ENCODE assay signal across 21 mouse cellular contexts in the genomic region with DNA sequence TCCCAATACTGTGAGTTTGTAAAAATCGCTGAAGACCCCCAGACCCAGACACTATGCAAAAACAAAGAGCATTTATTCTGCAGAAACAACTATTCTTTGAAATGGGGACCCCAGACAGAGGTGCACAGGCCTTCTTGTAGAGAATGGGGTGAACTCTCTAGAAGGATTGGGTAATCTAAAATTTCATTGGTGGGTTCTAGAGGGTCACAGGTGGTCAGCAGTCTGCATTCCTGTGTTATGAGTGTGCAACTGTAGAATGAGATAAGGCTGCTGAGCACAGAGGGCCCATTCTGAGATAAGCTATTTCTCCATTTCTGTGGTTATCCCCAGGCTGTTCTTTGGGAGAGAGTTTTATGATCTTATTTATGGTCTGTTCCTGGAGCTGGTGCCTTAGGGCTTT. TPM values are rescaled to one million over a fixed set of nuclear protein-coding genes. Genes with fewer than 3 reads are reported as not detected.
DNase-seq lines count a peak whose midpoint lies in the region; ATAC-seq and TF ChIP-seq lines count a peak whose summit lies in the region.
"Had no signal": no experiment of that assay in that cellular context is flagged by ENCODE, and none has a peak within 500 bp of the region (broad histone marks: within the 10 kb centered on the region; RNA-seq: fewer than 3 reads in every experiment).

No protein-coding gene starts in this region.

- peaks cover 18% of the 10 kb centered on the region for H3K9me3 ChIP-seq in E14TG2a.4 (ENCODE audit: low read length)
- no peaks in the 10 kb centered on the region for H3K9me3 ChIP-seq in liver, embryonic 15.5 days (replicated peaks)
- H3K9me3 ChIP-seq in kidney, embryonic 15.5 days (replicated peaks), result no peaks in the 10 kb centered on the region
- H3K9me3 ChIP-seq: embryonic facial prominence, embryonic 12.5 days; hindbrain, embryonic 13.5 days; neural tube, embryonic 12.5 days had no signal

- peak; percentile 64 for ATAC-seq in common myeloid progenitor, adult 5-6 weeks (replicated peaks; ENCODE audit: low read depth, poor library complexity, severe bottlenecking)
- peak; percentile 73; the same call in 1 of the 2 replicates for ATAC-seq in liver, embryonic 15.5 days (ENCODE audit: insufficient read depth)
- ATAC-seq in kidney, embryonic 15.5 days (replicated peaks; ENCODE audit: low FRiP score), result no peak
- ATAC-seq: CD4-positive, CD25-positive, alpha-beta regulatory T cell, adult 4 months had no signal

- H3K4me3 ChIP-seq in E14TG2a.4 (replicated peaks; ENCODE audit: low read length), result peak overlapping the region; percentile 73
- no peak overlapping the region for H3K4me3 ChIP-seq in liver, embryonic 15.5 days (replicated peaks)
- no peak overlapping the region for H3K4me3 ChIP-seq in kidney, embryonic 15.5 days (replicated peaks)
- H3K4me3 ChIP-seq: embryonic facial prominence, embryonic 12.5 days; heart, adult 2 months; hindbrain, embryonic 13.5 days; neural tube, embryonic 12.5 days had no signal

- no peaks in the 10 kb centered on the region for H3K27me3 ChIP-seq in E14TG2a.4 (ENCODE audit: insufficient read depth, low read length)
- H3K27me3 ChIP-seq in liver, embryonic 15.5 days, result no peaks in the 10 kb centered on the region
- H3K27me3 ChIP-seq in kidney, embryonic 15.5 days, result no peaks in the 10 kb centered on the region
- H3K27me3 ChIP-seq: embryonic facial prominence, embryonic 12.5 days; hindbrain, embryonic 13.5 days; neural tube, embryonic 12.5 days had no signal

- WGBS in liver, embryonic 15.5 days (ENCODE audit: insufficient replicate concordance), result 37% methylated on average over 1 of the region's 1 CpGs
- 78% methylated on average over 1 of the region's 1 CpGs for WGBS in kidney, embryonic 15.5 days

- 0 out of 2 replicates have a peak overlapping the region, but pooled peaks have one; percentile 11 for H3K27ac ChIP-seq in liver, embryonic 15.5 days (replicated peaks)
- H3K27ac ChIP-seq in kidney, embryonic 15.5 days, result no peak overlapping the region
- H3K27ac ChIP-seq: embryonic facial prominence, embryonic 12.5 days; heart, adult 2 months; hindbrain, embryonic 13.5 days; neural tube, embryonic 12.5 days had no signal

- peaks cover 36% of the 10 kb centered on the region for H3K36me3 ChIP-seq in E14TG2a.4 (ENCODE audit: insufficient read depth, low read length)
- H3K36me3 ChIP-seq in liver, embryonic 15.5 days (replicated peaks), result no peaks in the 10 kb centered on the region
- no peaks in the 10 kb centered on the region for H3K36me3 ChIP-seq in kidney, embryonic 15.5 days
- H3K36me3 ChIP-seq: embryonic facial prominence, embryonic 12.5 days; hindbrain, embryonic 13.5 days; neural tube, embryonic 12.5 days had no signal

- H3K4me2 ChIP-seq in liver, embryonic 15.5 days, result no peak overlapping the region
- no peak overlapping the region for H3K4me2 ChIP-seq in kidney, embryonic 15.5 days
- H3K4me2 ChIP-seq: embryonic facial prominence, embryonic 12.5 days; hindbrain, embryonic 13.5 days; midbrain, embryonic 11.5 days; neural tube, embryonic 12.5 days had no signal

- peaks cover 59% of the 10 kb centered on the region for H3K4me1 ChIP-seq in E14TG2a.4 (replicated peaks; ENCODE audit: low read depth, low read length)
- H3K4me1 ChIP-seq in liver, embryonic 15.5 days (replicated peaks), result peaks cover 17% of the 10 kb centered on the region
- 0 out of 2 replicates have a peak, but pooled peaks cover 4% of the 10 kb centered on the region for H3K4me1 ChIP-seq in kidney, embryonic 15.5 days
- H3K4me1 ChIP-seq: embryonic facial prominence, embryonic 12.5 days; hindbrain, embryonic 13.5 days; neural tube, embryonic 12.5 days had no signal

- no peak overlapping the region for H3K9ac ChIP-seq in liver, embryonic 15.5 days
- H3K9ac ChIP-seq in kidney, embryonic 15.5 days, result no peak overlapping the region
- H3K9ac ChIP-seq: embryonic facial prominence, embryonic 12.5 days; hindbrain, embryonic 13.5 days; neural tube, embryonic 12.5 days had no signal

- DNase-seq in 416B (ENCODE audit: low read depth), result peak; percentile 91
- no peak for DNase-seq in embryo, embryonic 10 days (ENCODE audit: low spot score)
- no peak for DNase-seq in urinary bladder, postnatal 25 days (ENCODE audit: low spot score)
- DNase-seq in yolk sac, embryonic 10.5 days (ENCODE audit: low spot score), result no peak
- DNase-seq: cerebellum, adult 11 months; cerebellum, postnatal 36 days; heart, adult 2 months; kidney, adult 11 months; kidney, postnatal 14 days; layer of hippocampus, adult 9-11 months; right cerebral cortex, postnatal 25 days; thymus, postnatal 36 days had no signal

- no peak for TF ChIP-seq CTCF in E14TG2a.4 (conservative IDR thresholded peaks at IDR 0.05; ENCODE audit: low read length)

RNA-seq across cellular contexts. Expression of a gene that starts 33.3 kb away (rescaled TPM):
- 97.8 and 138 TPM in 2 replicates for total RNA-seq in common myeloid progenitor, adult 5-6 weeks (2017)
- polyA plus RNA-seq in liver, embryonic 15.5 days (2015; fragmentation: Nextera tagmentation; extraction: Ambion mirVana), result 75.4 and 78.6 TPM in 2 replicates
- 151 and 159 TPM in 2 replicates for polyA plus RNA-seq in kidney, embryonic 15.5 days (2015; fragmentation: Nextera tagmentation; extraction: Ambion mirVana)

RNA-seq across cellular contexts. Expression of a gene that starts 33.9 kb away (rescaled TPM):
- total RNA-seq in common myeloid progenitor, adult 5-6 weeks (2017), result 11.9 and 16.8 TPM in 2 replicates
- 1.3 and 1.8 TPM in 2 replicates for polyA plus RNA-seq in liver, embryonic 15.5 days (2015; fragmentation: Nextera tagmentation; extraction: Ambion mirVana)
- 1.3 and 1.5 TPM in 2 replicates for polyA plus RNA-seq in kidney, embryonic 15.5 days (2015; fragmentation: Nextera tagmentation; extraction: Ambion mirVana)

RNA-seq across cellular contexts. Expression of a gene that starts 55.3 kb away (rescaled TPM):
- total RNA-seq in common myeloid progenitor, adult 5-6 weeks (2017), result 33.2 and 33.8 TPM in 2 replicates
- polyA plus RNA-seq in liver, embryonic 15.5 days (2015; fragmentation: Nextera tagmentation; extraction: Ambion mirVana), result 7.4 and 8.2 TPM in 2 replicates
- 4.9 and 5.5 TPM in 2 replicates for polyA plus RNA-seq in kidney, embryonic 15.5 days (2015; fragmentation: Nextera tagmentation; extraction: Ambion mirVana)

RNA-seq across cellular contexts. Expression of a gene that starts 58.8 kb away (rescaled TPM):
- total RNA-seq in common myeloid progenitor, adult 5-6 weeks (2017), result 97.9 and 108 TPM in 2 replicates
- polyA plus RNA-seq in liver, embryonic 15.5 days (2015; fragmentation: Nextera tagmentation; extraction: Ambion mirVana), result 20.4 and 23.3 TPM in 2 replicates
- 52.0 and 56.8 TPM in 2 replicates for polyA plus RNA-seq in kidney, embryonic 15.5 days (2015; fragmentation: Nextera tagmentation; extraction: Ambion mirVana)
